In the genomic region with DNA sequence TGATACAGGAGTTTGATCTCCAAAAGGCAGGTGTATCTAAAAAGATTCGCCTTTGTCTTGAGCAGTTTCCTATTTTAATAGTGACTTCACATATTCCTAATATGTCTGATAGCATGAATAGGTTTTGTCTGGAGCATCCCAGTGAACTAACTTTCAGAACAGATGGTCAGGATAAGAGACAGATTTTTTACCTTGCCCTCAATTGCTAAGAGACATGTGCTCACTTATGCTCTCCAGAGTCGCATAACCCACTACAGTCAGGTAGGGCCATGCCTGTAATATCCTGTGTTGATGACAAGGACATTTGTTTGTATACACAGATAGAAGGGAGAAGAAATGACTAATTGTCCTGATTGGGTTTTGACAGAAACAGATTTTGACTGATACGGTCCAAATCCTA, we compare ENCODE assay signal across 21 mouse cellular contexts. TPM values are rescaled to one million over a fixed set of nuclear protein-coding genes. Genes with fewer than 3 reads are reported as not detected.
"Had no signal": no experiment of that assay in that cellular context is flagged by ENCODE, and none has a peak within 500 bp of the region (broad histone marks: within the 10 kb centered on the region; RNA-seq: fewer than 3 reads in every experiment).

No protein-coding gene starts in this region.

- DNase-seq: left cerebral cortex, postnatal 4 days; liver; liver, embryonic 13.5 days; liver, postnatal 0 days; lung, adult 18-20 months; lung, adult 2 months; lung, embryonic 14.5 days; lung, postnatal 10 days; lung, postnatal 14 days; lung, postnatal 36 days; lung, postnatal 4 days; midbrain, embryonic 14.5 days had no signal

- ATAC-seq: liver, embryonic 12.5 days; liver, postnatal 0 days; lung, postnatal 0 days; midbrain, embryonic 13.5 days; midbrain, embryonic 15.5 days; midbrain, embryonic 16.5 days had no signal

RNA-seq across cellular contexts. Expression of a gene that starts 25.9 kb away (rescaled TPM):
- total RNA-seq: liver, adult 2 months; megakaryocyte progenitor cell, adult 5-6 weeks; megakaryocyte-erythroid progenitor cell, adult 5-6 weeks; monocyte, adult 5-6 weeks had no signal
